Mouse (Mus musculus): ENCODE measurements around the gene Mfsd12.

Gene Mfsd12

DNA sequence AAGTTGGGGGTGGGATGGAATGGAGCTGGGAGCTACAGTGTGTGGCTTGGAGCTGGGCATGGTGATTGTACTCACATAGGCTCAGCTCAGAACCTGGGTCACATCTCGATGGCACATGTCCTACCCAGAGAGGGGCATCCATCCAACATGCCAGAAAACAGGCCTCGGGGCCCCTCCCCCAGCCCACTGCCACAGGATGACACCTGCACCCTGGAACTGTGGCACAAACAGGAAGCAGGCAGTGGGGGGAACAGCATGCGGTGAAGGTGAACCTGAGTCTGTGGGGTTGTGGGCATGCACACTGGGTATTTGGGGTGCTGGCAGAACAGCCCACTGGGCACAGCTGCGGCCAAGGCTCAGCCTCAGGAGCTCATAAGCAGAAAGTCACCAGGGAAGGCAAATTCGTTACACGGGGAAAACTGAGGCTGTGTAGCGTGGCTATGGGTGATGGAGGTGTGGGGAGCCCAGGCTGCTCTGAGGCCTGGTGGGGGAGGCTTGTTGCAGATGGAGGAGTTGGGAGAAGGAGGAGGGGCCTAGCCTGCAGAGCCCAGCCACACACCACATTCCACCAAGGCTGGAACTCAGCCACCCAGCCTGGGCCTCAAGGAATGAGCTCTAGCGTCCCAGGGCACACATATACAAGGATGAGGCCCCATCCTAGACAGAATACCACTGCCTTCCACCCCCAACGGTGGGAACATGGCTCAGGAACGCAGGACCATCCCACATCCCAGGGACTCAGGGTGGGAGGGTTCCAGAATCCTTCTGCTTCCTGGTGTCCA lies 27.9 kb upstream of the Mfsd12 start:
- no peak for DNase-seq (ENCODE audit: low spot score in 2 of 2)

DNA sequence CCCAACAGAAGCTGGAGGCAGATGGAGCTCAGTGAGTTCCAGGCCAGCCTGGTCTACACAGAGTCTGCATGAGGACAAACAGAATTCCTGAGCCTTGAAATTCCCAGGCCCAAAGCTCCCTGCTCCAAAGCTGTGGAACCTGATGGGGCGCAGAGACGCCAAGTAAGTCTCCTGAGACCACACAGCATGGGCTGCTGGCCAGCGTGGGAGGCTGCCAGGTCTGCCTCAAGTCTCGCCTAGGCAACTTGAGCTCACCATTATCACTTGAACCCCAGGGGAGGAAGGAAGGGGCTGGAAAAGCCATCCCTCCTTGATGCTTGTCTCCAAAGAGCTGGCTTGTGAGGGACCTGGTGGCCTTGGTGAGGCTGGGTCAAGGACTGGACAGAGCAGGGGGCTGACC lies 27.3 kb upstream of the Mfsd12 start:
- DNase-seq (ENCODE audit: low spot score in 2 of 2) = no peak

- DNase-seq (ENCODE audit: low spot score in 2 of 2) = no peak
These were observed 25.0 kb upstream of the Mfsd12 start for GRCm38 (mm10) chr10:81332277-81332676.

DNA sequence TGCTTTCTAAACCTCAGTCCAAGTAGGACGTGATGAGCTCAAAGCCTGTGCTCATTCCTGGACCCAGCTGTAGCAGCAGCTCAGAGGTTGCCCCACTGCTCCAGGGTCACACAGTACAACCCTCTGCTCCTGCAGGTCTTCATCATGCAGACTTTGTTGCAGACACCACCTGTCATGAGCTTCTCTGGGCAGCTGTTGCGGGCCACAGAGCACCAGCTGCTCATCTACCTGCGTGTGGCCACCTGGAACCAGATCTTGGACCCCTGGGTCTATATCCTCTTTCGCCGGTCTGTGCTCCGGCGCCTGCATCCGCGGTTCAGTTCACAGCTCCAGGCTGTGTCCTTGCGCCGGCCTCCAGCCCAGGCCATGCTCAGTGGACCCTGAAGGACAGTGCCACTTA lies 23.0 kb upstream of the Mfsd12 start:
- no peak for DNase-seq (ENCODE audit: low spot score in 2 of 2)

- no peak for DNase-seq (ENCODE audit: low spot score in 2 of 2)
These were observed 21.6 kb upstream of the Mfsd12 start for GRCm38 (mm10) chr10:81335393-81336340.

DNA sequence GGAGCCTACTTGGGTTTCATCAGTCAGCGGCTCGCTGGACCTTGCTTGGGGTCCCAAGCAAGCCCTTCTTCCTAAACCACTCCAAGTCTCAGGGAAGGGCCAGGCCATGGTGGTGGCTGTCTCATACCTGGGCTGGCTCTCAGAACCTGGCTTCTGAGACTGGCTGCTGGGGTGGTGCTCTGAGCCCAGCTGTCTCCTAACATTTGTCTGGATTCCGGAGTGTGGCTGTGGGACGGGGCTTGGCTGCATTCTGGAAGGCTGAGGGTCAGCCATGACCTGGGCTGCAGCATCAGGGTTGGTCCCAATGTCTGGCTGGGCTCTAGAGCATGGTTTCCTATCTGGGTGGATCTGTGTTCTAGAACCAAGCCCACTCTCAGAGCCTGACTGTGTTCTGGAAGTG lies 20.7 kb upstream of the Mfsd12 start:
- no peak for DNase-seq (ENCODE audit: low spot score in 2 of 2)

- no peak for DNase-seq (ENCODE audit: low spot score in 2 of 2)
These were observed 16.5 kb upstream of the Mfsd12 start for GRCm38 (mm10) chr10:81340551-81341332.

DNA sequence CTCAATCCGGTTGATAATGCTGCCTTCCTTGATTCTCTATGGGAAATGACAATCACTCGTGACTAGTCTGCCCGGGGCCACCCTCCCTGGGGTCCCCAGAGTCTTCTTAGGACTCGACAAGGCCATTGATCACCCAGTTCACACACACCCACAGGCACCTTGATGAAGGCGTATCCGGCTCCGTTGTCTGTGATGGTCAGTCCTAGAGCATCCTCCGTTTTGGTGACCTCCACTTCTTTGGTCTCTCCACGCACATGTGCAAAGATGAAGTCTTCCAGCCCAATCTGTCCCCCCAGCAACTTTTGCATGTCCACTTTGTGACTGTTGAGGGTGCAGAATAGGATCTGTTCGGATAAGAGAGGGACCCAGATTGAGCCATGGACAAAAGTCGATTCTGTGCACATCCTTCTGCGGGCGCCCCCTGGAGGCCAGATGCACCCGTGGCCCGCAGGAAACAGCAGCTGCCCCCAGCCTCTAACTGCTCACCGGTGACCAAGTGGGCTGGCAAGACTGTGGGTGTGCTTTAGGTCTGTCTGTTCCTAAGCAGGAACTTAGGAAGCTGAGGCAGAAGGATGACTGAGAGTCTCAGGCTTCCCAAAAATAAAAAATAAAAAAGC lies 15.8 kb upstream of the Mfsd12 start:
- no peak for DNase-seq (ENCODE audit: low spot score in 2 of 2)

DNA sequence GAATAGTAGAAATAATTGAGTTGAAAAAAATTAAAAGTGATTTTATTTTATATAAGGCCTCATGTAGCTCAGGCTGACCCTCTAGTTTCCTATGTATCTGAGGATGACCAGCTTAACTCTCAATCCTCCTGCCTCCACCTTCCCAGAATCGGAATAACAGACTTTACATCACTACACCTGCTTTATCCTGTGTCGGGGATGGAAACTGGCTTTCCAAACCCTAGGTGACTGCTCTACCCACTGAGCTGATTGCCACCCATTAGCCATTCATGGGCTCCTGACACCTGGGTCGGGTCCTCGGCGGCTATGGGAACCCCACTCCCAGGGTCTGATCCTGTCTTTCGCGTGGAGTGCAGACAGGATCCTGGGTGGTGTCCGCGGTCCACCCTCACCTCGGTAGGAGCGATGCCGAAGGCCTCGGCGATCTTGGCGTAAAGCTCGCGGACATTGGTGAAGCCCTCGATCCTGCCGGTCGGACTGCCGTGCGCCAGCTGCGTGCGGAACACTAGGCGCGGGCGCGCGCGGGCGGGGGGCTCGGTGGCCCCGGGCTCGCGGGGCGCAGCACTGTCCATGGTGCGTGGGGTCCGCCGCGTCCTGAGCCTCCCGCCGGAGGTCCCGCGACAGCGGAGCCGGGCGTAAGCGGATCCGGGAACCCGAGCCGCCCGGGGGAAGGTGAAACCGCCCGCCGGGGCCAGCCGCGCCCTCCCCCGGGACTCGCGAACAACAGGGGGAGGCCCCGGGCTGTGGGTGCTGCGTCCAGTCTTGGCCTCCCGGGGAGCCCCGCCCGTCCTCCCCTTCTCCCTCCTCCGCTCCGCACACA lies 14.4 kb upstream of the Mfsd12 start, which contains the start of gene Gipc3:
Gene Gipc3, minus strand, starts transcription at position 581 of the 820 bp plus-strand sequence.
- no peak for DNase-seq (ENCODE audit: low spot score in 2 of 2)

DNA sequence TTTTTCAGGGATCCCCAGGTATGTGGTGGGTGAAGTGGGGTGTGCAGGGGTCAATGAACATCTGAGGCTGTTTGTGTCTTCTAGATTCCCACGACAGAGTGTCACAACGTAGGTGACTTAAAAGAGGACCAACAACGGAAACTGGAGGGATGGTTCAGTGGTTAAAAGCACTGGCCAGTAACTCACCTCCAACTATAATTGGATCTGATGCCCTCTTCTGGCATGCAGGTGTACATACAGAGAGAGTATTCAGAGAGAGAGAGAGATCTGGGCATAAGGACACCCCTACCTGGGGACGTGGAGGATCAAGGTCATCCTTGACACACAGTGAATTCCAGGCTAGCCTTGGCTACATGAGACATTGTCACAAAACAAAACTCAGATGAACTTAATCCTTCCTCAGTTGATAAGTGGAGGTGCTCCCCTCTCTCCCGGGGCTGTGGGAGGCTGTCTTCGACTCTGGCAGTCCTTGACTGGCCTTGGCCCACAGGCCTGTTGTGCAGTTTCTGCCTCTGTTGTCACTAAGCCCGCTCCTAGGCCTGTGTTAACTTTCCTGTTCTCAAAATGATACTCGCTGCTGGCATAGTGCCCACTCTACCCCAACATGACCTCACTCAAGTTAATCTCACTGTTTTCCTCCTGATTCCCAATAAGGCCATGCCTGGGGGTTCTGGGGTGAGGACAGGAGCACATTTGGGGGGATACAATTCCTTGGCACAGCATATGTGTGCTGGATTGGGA lies 12.7 kb upstream of the Mfsd12 start:
- DNase-seq (ENCODE audit: low spot score in 2 of 2) = no peak

DNA sequence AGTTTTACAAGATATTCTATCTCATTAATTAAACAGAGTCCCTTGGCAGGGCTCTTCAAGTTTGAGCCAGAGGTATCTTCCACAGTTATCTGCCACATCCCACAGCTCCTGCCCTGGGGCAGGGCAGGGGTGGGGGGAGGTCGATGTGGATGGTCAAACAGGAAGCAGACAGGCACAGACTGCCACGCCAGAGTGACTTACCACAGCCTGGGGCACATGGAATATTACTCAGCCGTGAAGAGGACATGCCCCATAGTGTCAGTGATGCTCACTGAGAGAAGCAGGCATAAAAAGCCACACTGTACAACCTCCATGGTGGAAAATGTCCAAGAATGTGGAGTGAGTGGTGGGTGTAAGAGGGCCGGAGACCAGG lies 12.1 kb upstream of the Mfsd12 start:
- DNase-seq (ENCODE audit: low spot score in 2 of 2) = no peak

GRCm38 (mm10) chr10:81346453-81347067 lies 10.7 kb upstream of the Mfsd12 start:
- DNase-seq (ENCODE audit: low spot score in 2 of 2) = peak in 1 of 2 experiments; percentile 70

- no peak for DNase-seq (ENCODE audit: low spot score in 2 of 2)
These were observed 8.1 kb upstream of the Mfsd12 start for GRCm38 (mm10) chr10:81349146-81349545.

DNA sequence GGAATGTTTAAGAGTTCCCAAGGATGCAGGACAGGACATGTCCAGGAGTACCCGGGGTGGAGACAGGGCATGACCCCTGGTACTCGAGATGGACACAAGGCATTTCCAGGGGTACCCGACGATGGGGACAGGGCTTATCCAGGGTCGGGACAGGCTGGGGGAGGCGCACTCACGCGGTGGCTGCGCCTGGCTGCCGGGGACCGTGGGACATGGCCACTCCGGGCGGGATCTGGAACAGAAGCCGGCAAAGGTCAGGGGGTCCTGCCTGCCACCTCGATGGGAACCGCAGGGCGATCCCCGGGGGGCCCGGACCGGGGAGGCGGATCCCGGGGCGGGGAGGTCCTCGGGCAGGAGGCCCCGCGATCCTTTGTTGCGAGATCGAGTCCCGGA lies 7.3 kb upstream of the Mfsd12 start:
- DNase-seq (ENCODE audit: low spot score in 2 of 2) = no peak

DNA sequence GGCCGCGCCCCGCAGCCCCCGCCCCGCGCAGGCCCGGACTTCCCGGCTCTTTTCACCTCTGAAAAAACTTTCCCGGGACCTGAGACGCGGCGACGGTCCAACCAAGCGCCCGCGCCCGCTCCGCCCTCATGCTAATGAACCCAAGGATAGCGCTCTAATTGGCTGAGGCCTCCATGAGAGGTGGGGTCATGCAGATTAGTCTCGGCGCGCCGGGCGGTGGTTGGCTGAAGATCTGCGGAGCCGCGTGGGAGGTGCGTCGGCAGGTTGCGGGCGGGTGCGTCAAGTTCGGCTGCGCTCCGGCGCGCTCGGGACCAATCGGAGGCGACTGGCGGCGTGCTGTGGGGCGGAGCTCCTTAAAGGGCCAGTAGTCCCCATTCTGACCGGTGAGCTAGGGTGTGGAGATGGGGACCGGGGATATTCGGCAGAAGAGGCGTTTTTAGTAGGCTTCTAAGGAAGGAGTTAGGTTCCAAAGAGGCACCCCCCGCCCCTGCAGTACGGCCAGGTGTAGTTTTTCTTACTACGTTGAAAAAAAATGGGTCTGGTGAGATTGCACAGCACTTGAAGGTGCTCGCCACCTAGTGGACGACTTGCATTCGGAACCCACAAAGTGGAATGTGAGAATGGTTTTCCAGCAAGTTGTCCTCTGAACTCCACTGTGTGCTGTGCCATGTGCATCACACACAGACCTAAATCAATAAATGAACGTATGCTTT lies 6.8 kb upstream of the Mfsd12 start, which contains the start of gene Hmg20b:
Gene Hmg20b, minus strand, starts transcription at position 130 of the 713 bp plus-strand sequence.
- DNase-seq (ENCODE audit: low spot score in 2 of 2) = peak; percentile 100

DNA sequence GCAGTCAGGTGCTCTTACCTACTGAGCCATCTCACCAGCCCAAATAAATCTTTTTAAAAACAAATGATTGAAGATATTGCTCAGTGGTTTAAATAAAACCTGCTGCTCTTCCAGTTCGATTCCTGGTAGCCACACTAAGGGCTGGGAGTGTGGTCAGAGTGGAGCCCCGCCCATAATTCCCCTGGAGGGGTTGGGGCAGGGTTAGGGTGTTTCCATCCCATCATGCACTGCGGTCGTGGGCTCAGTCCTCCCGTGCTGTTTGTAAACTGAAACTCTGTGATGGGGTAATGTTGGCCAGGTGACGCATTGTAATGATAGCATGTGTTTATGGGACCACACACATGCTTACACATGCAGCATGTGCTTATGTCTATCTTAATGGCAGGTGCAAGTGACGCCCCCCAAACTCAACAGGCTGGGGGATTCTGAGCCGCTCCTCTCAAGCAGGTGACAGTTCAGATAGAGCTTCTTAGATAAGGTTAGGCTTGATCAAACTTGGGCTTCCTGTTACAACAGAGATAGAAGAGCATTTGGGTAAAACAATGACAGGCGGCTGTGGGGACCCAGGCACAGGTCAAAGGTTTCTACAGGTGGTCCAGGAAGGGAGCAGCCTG lies 5.5 kb upstream of the Mfsd12 start:
- no peak for DNase-seq (ENCODE audit: low spot score in 2 of 2)

GRCm38 (mm10) chr10:81354738-81355477 lies 2.4 kb upstream of the Mfsd12 start:
- DNase-seq (ENCODE audit: low spot score in 2 of 2) = no peak

GRCm38 (mm10) chr10:81355533-81355932 lies 1.8 kb upstream of the Mfsd12 start:
- DNase-seq (ENCODE audit: low spot score in 2 of 2) = no peak
